Mouse (Mus musculus) liver, postnatal 0 days (tissue): Measurements from ENCODE around the gene Rab5if.

Source experiments
- CTCF ChIP-seq: sonication (generic); IDR thresholded peaks from 2 replicates; pipeline ENCODE4 v1.5.1; 2016; ENCODE audit warnings: antibody characterized with exemption, low read depth
- EP300 ChIP-seq: IDR thresholded peaks from 2 replicates; pipeline ENCODE4 v1.6.1; 2016; ENCODE audit warnings: antibody characterized with exemption, low read depth, mild to moderate bottlenecking

DNA sequence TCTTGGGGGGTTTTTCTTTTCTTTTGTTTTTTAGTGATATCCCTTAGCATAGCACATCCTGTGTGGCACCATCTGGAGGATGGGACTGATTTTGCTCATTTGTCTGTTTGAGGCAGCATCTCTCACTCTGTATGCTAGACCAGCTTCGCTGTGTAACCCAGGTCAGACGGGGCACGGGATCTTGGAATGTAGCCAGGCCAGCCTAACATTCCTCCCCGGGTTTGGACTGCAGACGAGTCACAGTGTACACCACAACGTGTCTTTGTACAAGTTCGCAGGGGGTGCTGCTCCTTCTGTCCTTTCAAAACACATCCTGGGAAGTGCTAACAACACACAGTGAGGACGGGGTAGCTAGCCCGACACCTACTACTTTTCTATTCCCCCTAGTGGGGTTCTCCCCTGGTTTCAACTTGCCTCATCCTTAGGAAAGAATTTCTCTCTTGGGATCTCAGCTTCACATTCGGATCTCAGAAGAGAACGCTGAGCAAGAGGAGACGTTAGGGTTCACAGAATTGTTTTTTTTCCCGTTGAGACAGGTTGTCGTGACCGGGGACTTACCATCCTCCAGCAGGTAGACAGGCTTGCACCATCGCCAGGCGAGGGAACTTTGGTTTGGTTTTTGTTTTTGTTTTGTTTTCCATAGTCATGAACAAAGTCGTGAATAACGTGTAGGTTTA, 749 bp upstream of the Rab5if start:
- no peak for TF ChIP-seq CTCF
- TF ChIP-seq EP300 = no peak
